Mouse (Mus musculus) liver, embryonic 15.5 days (tissue): Measurements from ENCODE around the gene Zfp512b. TPM values are rescaled to one million over a fixed set of nuclear protein-coding genes. Genes with fewer than 3 reads are reported as not detected.

Experiments used
- ATAC-seq: fragments of 200-750 bp; cut with Nextera tagmentation; 2 replicates; pipeline ENCODE4 v1.8.0; 2017; ENCODE audit warnings: moderate number of reproducible peaks, mild to moderate bottlenecking, moderate library complexity; ENCODE audit not compliant: insufficient read depth
- H3K27ac ChIP-seq: fragments of 300-500 bp; sonication (generic); replicated peaks from 2 replicates; pipeline ENCODE4 v1.5.1; 2015; ENCODE audit warnings: mild to moderate bottlenecking, inconsistent platforms
- H3K27me3 ChIP-seq: fragments of 300-500 bp; sonication (generic); 2 replicates; pipeline ENCODE4 v1.6.1; 2015; ENCODE audit warnings: mild to moderate bottlenecking, inconsistent platforms
- H3K36me3 ChIP-seq: fragments of 300-500 bp; sonication (generic); replicated peaks from 2 replicates; pipeline ENCODE4 v1.6.1; 2015; ENCODE audit warnings: moderate library complexity, mild to moderate bottlenecking, inconsistent platforms
- H3K4me1 ChIP-seq: fragments of 300-500 bp; sonication (generic); replicated peaks from 2 replicates; pipeline ENCODE4 v1.6.1; 2015; ENCODE audit warnings: inconsistent platforms
- H3K4me2 ChIP-seq: fragments of 300-500 bp; sonication (generic); 2 replicates; pipeline ENCODE4 v1.6.1; 2015; ENCODE audit warnings: moderate library complexity, mild to moderate bottlenecking, inconsistent platforms
- H3K4me3 ChIP-seq: fragments of 300-500 bp; sonication (generic); replicated peaks from 2 replicates; pipeline ENCODE4 v1.5.1; 2015; ENCODE audit warnings: mild to moderate bottlenecking, inconsistent platforms
- H3K9ac ChIP-seq: fragments of 300-500 bp; sonication (generic); 2 replicates; pipeline ENCODE4 v1.6.1; 2015; ENCODE audit warnings: moderate library complexity, mild to moderate bottlenecking, inconsistent platforms
- H3K9me3 ChIP-seq: fragments of 300-500 bp; sonication (generic); replicated peaks from 2 replicates; pipeline ENCODE4 v1.6.1; 2016; ENCODE audit warnings: inconsistent platforms
- WGBS: fragments of 180-500 bp; shearing (Covaris S2); methylation state at CpG from one replicate; pipeline ENCODE4 v1.1.7; 2015; ENCODE audit warnings: mixed read lengths; ENCODE audit not compliant: insufficient replicate concordance; 5-methylcytosine and 5-hydroxymethylcytosine counted together
- polyA plus RNA-seq: library from polyadenylated mRNA; unstranded; fragments of >200 nt; fragmentation: Nextera tagmentation; extraction: Ambion mirVana; gene quantifications from 2 replicates; pipeline ENCODE4 v1.2.1, GENCODE M21; 2015

Zfp512b gene
- polyA plus RNA-seq, 1 experiment from 2014 or later = 9.3 TPM

GRCm38 (mm10) chr2:181571941-181572670, 20.5 kb downstream of the Zfp512b start:
- Histone ChIP-seq H3K4me2 (no peak overlapping the region), H3K9ac (no peak overlapping the region), H3K36me3 (peaks cover 17% of the 10 kb centered on the region), H3K4me1 (peaks cover 74% of the 10 kb centered on the region), H3K27ac (no peak overlapping the region), H3K9me3 (no peaks in the 10 kb centered on the region), H3K4me3 (no peak overlapping the region), H3K27me3 (no peaks in the 10 kb centered on the region)
- ATAC-seq = no peak
- 84% methylated on average over 11 of the region's 11 CpGs for WGBS

- WGBS = 62% methylated on average over 6 of the region's 6 CpGs
Measured at GRCm38 (mm10) chr2:181570921-181571595, 21.5 kb downstream of the Zfp512b start.

DNA sequence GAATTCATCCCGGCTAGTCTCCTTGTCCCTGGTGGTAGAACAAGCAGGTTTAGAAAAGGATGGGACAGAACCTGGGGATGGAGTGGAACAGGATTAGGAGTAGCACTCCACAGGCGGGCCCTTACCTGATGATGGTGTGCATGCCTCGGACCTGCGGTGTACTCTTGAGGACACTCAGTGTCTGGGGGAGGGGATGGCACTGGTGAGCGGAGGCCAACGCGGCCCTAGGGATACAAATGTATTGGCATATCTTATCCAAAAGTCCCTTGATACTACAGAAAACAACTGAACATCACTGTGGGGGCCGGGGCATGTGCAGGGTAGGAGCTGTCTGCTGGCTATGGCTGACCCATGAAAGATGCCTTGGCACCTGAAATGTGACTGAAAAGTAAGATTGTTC, 22.2 kb downstream of the Zfp512b start:
- Histone ChIP-seq H3K9me3 (no peaks in the 10 kb centered on the region), H3K9ac (no peak overlapping the region), H3K36me3 (peaks cover 17% of the 10 kb centered on the region), H3K27ac (no peak overlapping the region), H3K4me1 (peaks cover 59% of the 10 kb centered on the region), H3K27me3 (no peaks in the 10 kb centered on the region), H3K4me2 (no peak overlapping the region), H3K4me3 (no peak overlapping the region)
- no peak for ATAC-seq
- WGBS = 86% methylated on average over 8 of the region's 8 CpGs

More at GRCm38 (mm10) chr2:181570921-181571595, 21.5 kb downstream of the Zfp512b start:
- Histone ChIP-seq H3K36me3 (peaks cover 17% of the 10 kb centered on the region), H3K27me3 (no peaks in the 10 kb centered on the region), H3K27ac (no peak overlapping the region), H3K4me2 (no peak overlapping the region), H3K9me3 (no peaks in the 10 kb centered on the region), H3K4me3 (no peak overlapping the region), H3K4me1 (peaks cover 64% of the 10 kb centered on the region), H3K9ac (no peak overlapping the region)
- 0 out of 2 replicates have a peak, but pooled peaks have one; percentile 29 for ATAC-seq

- Histone ChIP-seq H3K27ac (no peak overlapping the region), H3K9ac (no peak overlapping the region), H3K4me3 (no peak overlapping the region), H3K27me3 (no peaks in the 10 kb centered on the region), H3K36me3 (peaks cover 17% of the 10 kb centered on the region), H3K4me2 (no peak overlapping the region), H3K9me3 (no peaks in the 10 kb centered on the region), H3K4me1 (peaks cover 54% of the 10 kb centered on the region)
- WGBS = 86% methylated on average over 10 of the region's 10 CpGs
- ATAC-seq = no peak
Measured at GRCm38 (mm10) chr2:181569856-181570255, 22.7 kb downstream of the Zfp512b start.

DNA sequence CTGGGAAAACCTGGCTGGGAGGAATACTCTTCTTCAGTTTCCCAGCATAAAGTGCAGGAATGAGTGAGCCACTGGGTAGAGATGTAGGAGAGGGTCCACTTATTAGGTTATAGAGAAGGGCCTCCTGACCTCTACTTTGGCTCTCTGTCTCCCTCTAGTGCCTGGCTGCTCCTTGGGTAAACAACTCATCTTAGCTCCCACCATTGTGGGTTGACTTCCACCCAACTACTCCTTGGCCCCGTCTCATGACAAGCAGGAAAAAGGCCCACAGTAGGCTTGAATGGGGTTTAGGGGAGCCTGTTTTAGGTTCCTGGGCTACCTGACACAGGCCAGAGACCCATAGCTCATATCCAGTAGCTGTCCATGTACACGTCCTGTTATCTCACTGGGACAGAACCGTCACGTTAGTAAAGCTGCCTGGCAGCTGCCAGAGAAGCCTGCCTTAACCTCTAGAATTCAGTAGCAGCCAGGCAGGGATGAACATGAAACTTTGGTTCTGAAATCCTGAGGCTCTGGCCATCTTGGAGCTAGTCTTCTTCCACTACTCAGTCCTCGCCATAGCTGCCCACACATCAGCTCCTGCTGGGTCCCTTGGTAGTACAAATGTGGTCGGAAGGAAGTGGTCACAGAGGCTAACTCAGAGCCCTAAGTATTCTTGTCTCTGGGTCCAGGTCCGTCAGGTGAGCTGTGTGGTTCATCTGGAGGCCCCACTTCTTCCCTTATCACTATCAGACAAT, 24.2 kb downstream of the Zfp512b start:
- Histone ChIP-seq H3K27me3 (no peaks in the 10 kb centered on the region), H3K4me3 (no peak overlapping the region), H3K9me3 (no peaks in the 10 kb centered on the region), H3K9ac (0 out of 2 replicates have a peak overlapping the region, but pooled peaks have one; percentile 15), H3K36me3 (peaks cover 16% of the 10 kb centered on the region), H3K27ac (peak overlapping the region; percentile 85), H3K4me1 (peaks cover 40% of the 10 kb centered on the region), H3K4me2 (peak overlapping the region; percentile 53)
- 24% methylated on average over 7 of the region's 7 CpGs for WGBS
- peak; percentile 77 for ATAC-seq

GRCm38 (mm10) chr2:181567338-181567737, 25.3 kb downstream of the Zfp512b start:
- H3K4me1 ChIP-seq = peaks cover 40% of the 10 kb centered on the region
- H3K9ac ChIP-seq = no peak overlapping the region
- H3K27ac ChIP-seq = no peak overlapping the region
- H3K27me3 ChIP-seq = no peaks in the 10 kb centered on the region
- ATAC-seq = no peak
- WGBS = 79% methylated on average over 3 of the region's 3 CpGs
- no peak overlapping the region for H3K4me3 ChIP-seq
- H3K4me2 ChIP-seq = no peak overlapping the region
- peaks cover 5% of the 10 kb centered on the region for H3K36me3 ChIP-seq
- no peaks in the 10 kb centered on the region for H3K9me3 ChIP-seq

- no peak overlapping the region for H3K4me2 ChIP-seq
- peaks cover 52% of the 10 kb centered on the region for H3K36me3 ChIP-seq
- H3K27ac ChIP-seq = peak overlapping the region; percentile 16; the same call in 1 of the 2 replicates
- no peak overlapping the region for H3K9ac ChIP-seq
- H3K4me1 ChIP-seq = peaks cover 12% of the 10 kb centered on the region
- no peaks in the 10 kb centered on the region for H3K9me3 ChIP-seq
- 0 out of 2 replicates have a peak, but pooled peaks have one; percentile 8 for ATAC-seq
- H3K4me3 ChIP-seq = no peak overlapping the region
- H3K27me3 ChIP-seq = no peaks in the 10 kb centered on the region
Measured at GRCm38 (mm10) chr2:181553772-181554171, 38.8 kb downstream of the Zfp512b start.

DNA sequence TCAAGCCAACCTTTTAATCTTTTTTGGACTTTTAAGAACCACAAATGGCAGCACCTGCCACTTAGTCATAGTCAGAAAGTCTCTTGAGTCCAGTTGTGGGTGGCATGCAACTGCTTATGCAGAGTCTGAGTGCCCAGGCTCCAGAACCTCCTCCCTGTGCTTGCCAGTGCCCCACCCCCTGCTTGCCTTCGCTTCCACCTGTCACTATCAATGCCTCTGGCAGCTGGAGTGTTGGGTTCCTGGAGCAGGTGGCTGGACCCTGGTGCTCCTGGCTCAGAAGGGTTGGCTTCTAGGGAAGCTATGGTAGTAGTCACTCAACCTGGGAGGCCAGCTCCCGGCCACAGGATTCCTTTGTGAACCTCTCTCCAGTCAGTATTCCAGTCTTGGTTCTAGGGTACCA, 42.4 kb downstream of the Zfp512b start:
- H3K9me3 ChIP-seq = no peaks in the 10 kb centered on the region
- no peaks in the 10 kb centered on the region for H3K27me3 ChIP-seq
- no peak overlapping the region for H3K4me2 ChIP-seq
- H3K4me3 ChIP-seq = no peak overlapping the region
- 55% methylated on average over 2 of the region's 2 CpGs for WGBS
- no peak overlapping the region for H3K9ac ChIP-seq
- peaks cover 35% of the 10 kb centered on the region for H3K4me1 ChIP-seq
- H3K27ac ChIP-seq = no peak overlapping the region
- H3K36me3 ChIP-seq = peaks cover 76% of the 10 kb centered on the region
- ATAC-seq = no peak

GRCm38 (mm10) chr2:181548682-181549081, 43.9 kb downstream of the Zfp512b start:
- H3K9ac ChIP-seq = no peak overlapping the region
- H3K9me3 ChIP-seq = no peaks in the 10 kb centered on the region
- H3K4me2 ChIP-seq = no peak overlapping the region
- H3K27me3 ChIP-seq = no peaks in the 10 kb centered on the region
- no peak for ATAC-seq
- peaks cover 35% of the 10 kb centered on the region for H3K4me1 ChIP-seq
- WGBS = 90% methylated on average over 5 of the region's 5 CpGs
- no peak overlapping the region for H3K27ac ChIP-seq
- no peak overlapping the region for H3K4me3 ChIP-seq
- H3K36me3 ChIP-seq = peaks cover 68% of the 10 kb centered on the region

DNA sequence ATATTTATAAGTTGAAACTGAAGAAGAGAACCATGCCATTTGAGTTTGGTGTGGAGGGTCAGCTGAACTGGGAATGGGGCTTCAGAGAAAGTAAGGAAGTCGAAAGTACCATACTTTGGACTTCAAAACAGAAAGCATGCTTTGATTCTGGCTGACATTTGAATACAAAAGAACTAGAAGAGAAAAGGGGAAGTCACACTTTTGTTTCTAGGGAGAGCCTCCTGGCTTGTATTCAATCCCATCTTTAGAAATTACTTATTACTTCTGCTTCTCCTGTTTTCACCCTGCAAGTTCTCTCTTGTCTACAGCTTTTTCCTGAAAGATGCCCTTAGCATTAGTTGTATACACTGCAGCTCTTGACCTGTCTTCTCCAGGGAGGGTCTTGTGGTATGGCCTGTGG, 44.4 kb downstream of the Zfp512b start:
- Histone ChIP-seq H3K27me3 (no peaks in the 10 kb centered on the region), H3K9ac (no peak overlapping the region), H3K4me1 (peaks cover 35% of the 10 kb centered on the region), H3K9me3 (no peaks in the 10 kb centered on the region), H3K27ac (no peak overlapping the region), H3K36me3 (peaks cover 66% of the 10 kb centered on the region), H3K4me3 (no peak overlapping the region), H3K4me2 (no peak overlapping the region)
- no peak for ATAC-seq
- WGBS = 41% methylated on average over 1 of the region's 1 CpGs

- peak overlapping the region; percentile 69 for H3K27ac ChIP-seq
Measured at GRCm38 (mm10) chr2:181546142-181546541, 46.5 kb downstream of the Zfp512b start.

More at GRCm38 (mm10) chr2:181546142-181546541, 46.5 kb downstream of the Zfp512b start:
- Histone ChIP-seq H3K9ac (no peak overlapping the region), H3K4me2 (peak overlapping the region; percentile 9), H3K36me3 (peaks cover 52% of the 10 kb centered on the region), H3K4me1 (peaks cover 35% of the 10 kb centered on the region), H3K27me3 (no peaks in the 10 kb centered on the region), H3K4me3 (no peak overlapping the region), H3K9me3 (no peaks in the 10 kb centered on the region)
- ATAC-seq = peak; percentile 66
- WGBS = 42% methylated on average over 7 of the region's 7 CpGs
